Mouse (Mus musculus): ENCODE data around the gene Txn1. TPM values are rescaled to one million over a fixed set of nuclear protein-coding genes. Genes with fewer than 3 reads are reported as not detected.

Gene Txn1
- polyA plus RNA-seq, 1 experiment from 2014 or later, result 275 TPM

GRCm38 (mm10) chr4:57915216-57915965 is 40.8 kb downstream of the Txn1 start:
- H3K9me3 ChIP-seq (replicated peaks), result no peaks in the 10 kb centered on the region
- no peak for DNase-seq
- H3K4me3 ChIP-seq (replicated peaks), result peak overlapping the region; percentile 30

GRCm38 (mm10) chr4:57914193-57915190 is 41.7 kb downstream of the Txn1 start:
- Histone ChIP-seq H3K9me3 (replicated peaks) (no peaks in the 10 kb centered on the region), H3K4me1 (replicated peaks) (no peaks in the 10 kb centered on the region), H3K4me3 (replicated peaks) (no peak overlapping the region), H3K36me3 (no peaks in the 10 kb centered on the region), H3K4me2 (peak overlapping the region; percentile 37; the same call in 1 of the 2 replicates), H3K9ac (no peak overlapping the region), H3K27me3 (0 out of 2 replicates have a peak, but pooled peaks cover 7% of the 10 kb centered on the region), H3K27ac (no peak overlapping the region)
- ATAC-seq (ENCODE audit: low read depth) (no peak), DNase-seq (no peak)
- WGBS (ENCODE audit: insufficient replicate concordance), result 62% methylated on average over 9 of the region's 10 CpGs

More at GRCm38 (mm10) chr4:57915216-57915965, 40.8 kb downstream of the Txn1 start:
- WGBS (ENCODE audit: insufficient replicate concordance), result 26% methylated on average over 17 of the region's 17 CpGs
- H3K9ac ChIP-seq, result no peak overlapping the region
- H3K4me1 ChIP-seq (replicated peaks), result no peaks in the 10 kb centered on the region
- H3K27me3 ChIP-seq, result 0 out of 2 replicates have a peak, but pooled peaks cover 7% of the 10 kb centered on the region
- H3K27ac ChIP-seq, result no peak overlapping the region
- ATAC-seq (ENCODE audit: low read depth), result no peak
- peak overlapping the region; percentile 37 for H3K4me2 ChIP-seq
- H3K36me3 ChIP-seq, result no peaks in the 10 kb centered on the region

- H3K27me3 ChIP-seq, result 0 out of 2 replicates have a peak, but pooled peaks cover 7% of the 10 kb centered on the region
- no peaks in the 10 kb centered on the region for H3K9me3 ChIP-seq (replicated peaks)
- no peak overlapping the region for H3K27ac ChIP-seq
- no peak overlapping the region for H3K9ac ChIP-seq
- no peaks in the 10 kb centered on the region for H3K36me3 ChIP-seq
- no peak overlapping the region for H3K4me2 ChIP-seq
- ATAC-seq (ENCODE audit: low read depth), result no peak
- DNase-seq, result no peak
- H3K4me1 ChIP-seq (replicated peaks), result no peaks in the 10 kb centered on the region
- H3K4me3 ChIP-seq (replicated peaks), result no peak overlapping the region
Observed at GRCm38 (mm10) chr4:57913021-57913420, 43.2 kb downstream of the Txn1 start.

GRCm38 (mm10) chr4:57908860-57909259 is 47.4 kb downstream of the Txn1 start:
- Histone ChIP-seq H3K9ac (no peak overlapping the region), H3K9me3 (replicated peaks) (no peaks in the 10 kb centered on the region), H3K4me2 (no peak overlapping the region), H3K27ac (no peak overlapping the region), H3K27me3 (no peaks in the 10 kb centered on the region), H3K36me3 (no peaks in the 10 kb centered on the region), H3K4me1 (replicated peaks) (no peaks in the 10 kb centered on the region), H3K4me3 (replicated peaks) (no peak overlapping the region)
- WGBS (ENCODE audit: insufficient replicate concordance), result 22% methylated on average over 6 of the region's 6 CpGs
- DNase-seq, result no peak
- ATAC-seq (ENCODE audit: low read depth), result no peak

DNA sequence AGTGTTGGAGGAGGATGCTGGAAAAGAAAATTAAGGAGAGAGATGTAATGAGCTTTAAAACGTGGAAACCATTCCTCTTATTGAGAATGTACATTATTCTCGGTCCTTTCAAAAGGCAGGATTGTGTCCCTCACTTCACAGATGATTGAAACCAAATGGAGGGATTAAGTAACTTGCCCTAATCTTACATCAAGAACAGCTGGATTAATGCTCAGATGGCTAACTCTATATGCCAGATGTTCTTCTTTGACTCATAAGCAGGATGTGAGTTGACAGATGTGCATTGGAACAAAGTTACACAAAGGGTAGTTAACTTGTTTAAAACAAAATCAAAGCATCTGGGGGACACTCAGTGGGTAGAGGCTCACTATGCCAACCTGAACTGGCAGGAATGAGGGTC is 49.5 kb downstream of the Txn1 start:
- Histone ChIP-seq H3K9me3 (replicated peaks) (no peaks in the 10 kb centered on the region), H3K4me3 (replicated peaks) (no peak overlapping the region), H3K9ac (no peak overlapping the region), H3K4me2 (no peak overlapping the region), H3K4me1 (replicated peaks) (no peaks in the 10 kb centered on the region), H3K36me3 (no peaks in the 10 kb centered on the region), H3K27me3 (no peaks in the 10 kb centered on the region), H3K27ac (no peak overlapping the region)
- DNase-seq, result no peak
- no peak for ATAC-seq (ENCODE audit: low read depth)
- 40% methylated on average over 2 of the region's 2 CpGs for WGBS (ENCODE audit: insufficient replicate concordance)

DNA sequence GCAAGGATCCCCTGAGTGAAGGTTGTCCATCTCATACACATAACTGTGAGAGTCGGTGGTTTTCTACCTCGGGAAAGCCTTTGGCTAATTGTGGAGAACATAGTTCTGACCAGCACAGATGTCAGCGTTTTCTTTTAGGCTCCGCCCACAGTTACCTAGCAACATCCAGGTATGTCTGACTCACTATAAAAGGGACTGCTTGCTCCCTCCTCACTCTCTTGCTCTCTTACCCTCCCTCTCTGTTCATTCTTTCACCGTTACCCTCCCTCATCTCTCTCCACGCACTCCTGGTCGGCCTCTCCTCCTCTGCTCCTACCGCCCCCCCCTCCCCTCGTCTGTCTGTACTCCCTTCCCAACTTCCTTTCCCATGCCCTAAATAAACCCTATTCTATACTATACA is 51.6 kb downstream of the Txn1 start:
- Histone ChIP-seq H3K4me2 (no peak overlapping the region), H3K4me3 (replicated peaks) (no peak overlapping the region), H3K9ac (no peak overlapping the region), H3K27me3 (no peaks in the 10 kb centered on the region), H3K27ac (no peak overlapping the region), H3K36me3 (no peaks in the 10 kb centered on the region), H3K4me1 (replicated peaks) (no peaks in the 10 kb centered on the region), H3K9me3 (replicated peaks) (no peaks in the 10 kb centered on the region)
- 34% methylated on average over 9 of the region's 9 CpGs for WGBS (ENCODE audit: insufficient replicate concordance)
- ATAC-seq (ENCODE audit: low read depth), result no peak
- DNase-seq, result no peak

DNA sequence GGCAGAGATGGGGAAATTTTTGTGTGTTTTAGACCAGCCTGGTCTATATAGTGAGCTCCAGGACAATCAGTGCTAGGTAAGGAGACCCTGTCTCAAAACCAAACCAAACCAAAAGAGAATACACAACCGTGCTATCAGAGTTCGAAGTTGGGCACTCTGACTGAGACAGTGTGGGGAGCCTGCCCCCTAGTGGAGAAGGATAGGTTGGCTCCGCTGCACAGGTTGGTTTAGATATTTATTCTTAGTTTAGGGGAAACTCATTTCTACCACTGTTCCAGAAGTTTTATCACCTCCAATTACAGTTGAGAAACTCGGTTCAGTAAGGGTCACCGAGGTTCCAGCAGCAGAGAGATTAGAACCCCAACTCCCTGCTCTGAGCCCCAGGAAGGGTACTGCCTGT is 52.0 kb downstream of the Txn1 start:
- peak; percentile 11 for DNase-seq
- Histone ChIP-seq H3K9ac (no peak overlapping the region), H3K27me3 (no peaks in the 10 kb centered on the region), H3K4me2 (no peak overlapping the region), H3K27ac (no peak overlapping the region), H3K9me3 (replicated peaks) (no peaks in the 10 kb centered on the region), H3K4me1 (replicated peaks) (no peaks in the 10 kb centered on the region), H3K36me3 (no peaks in the 10 kb centered on the region), H3K4me3 (replicated peaks) (no peak overlapping the region)
- ATAC-seq (ENCODE audit: low read depth), result no peak
- 4% methylated on average over 5 of the region's 5 CpGs for WGBS (ENCODE audit: insufficient replicate concordance)

GRCm38 (mm10) chr4:57902619-57903018 is 53.6 kb downstream of the Txn1 start:
- no peak overlapping the region for H3K4me3 ChIP-seq (replicated peaks)
- no peaks in the 10 kb centered on the region for H3K4me1 ChIP-seq (replicated peaks)
- no peak overlapping the region for H3K27ac ChIP-seq
- no peak for ATAC-seq (ENCODE audit: low read depth)
- no peaks in the 10 kb centered on the region for H3K36me3 ChIP-seq
- 36% methylated on average over 5 of the region's 5 CpGs for WGBS (ENCODE audit: insufficient replicate concordance)
- DNase-seq, result no peak
- no peak overlapping the region for H3K4me2 ChIP-seq
- no peaks in the 10 kb centered on the region for H3K9me3 ChIP-seq (replicated peaks)
- no peak overlapping the region for H3K9ac ChIP-seq
- no peaks in the 10 kb centered on the region for H3K27me3 ChIP-seq

DNA sequence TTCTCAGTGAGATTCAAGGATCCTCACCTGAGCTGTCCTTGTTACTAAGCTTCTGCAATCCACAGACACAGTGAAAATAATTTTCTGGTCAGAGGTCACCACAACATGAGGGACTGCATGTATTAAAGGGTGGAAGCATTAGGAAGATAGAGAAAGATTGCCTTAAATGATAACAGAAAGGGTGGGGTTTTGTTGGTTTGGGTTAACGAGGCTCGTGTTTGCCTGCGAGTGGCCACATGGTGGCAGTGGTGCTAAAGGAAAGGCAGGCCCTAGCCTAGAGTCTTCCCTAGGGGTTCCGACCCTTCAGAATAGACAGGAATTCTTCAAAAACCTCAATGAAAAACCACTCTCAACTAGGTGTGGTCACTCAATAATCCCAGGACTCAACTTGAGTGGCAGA is 55.0 kb downstream of the Txn1 start:
- ATAC-seq (ENCODE audit: low read depth), result no peak
- WGBS (ENCODE audit: insufficient replicate concordance), result 5% methylated on average over 4 of the region's 4 CpGs

DNA sequence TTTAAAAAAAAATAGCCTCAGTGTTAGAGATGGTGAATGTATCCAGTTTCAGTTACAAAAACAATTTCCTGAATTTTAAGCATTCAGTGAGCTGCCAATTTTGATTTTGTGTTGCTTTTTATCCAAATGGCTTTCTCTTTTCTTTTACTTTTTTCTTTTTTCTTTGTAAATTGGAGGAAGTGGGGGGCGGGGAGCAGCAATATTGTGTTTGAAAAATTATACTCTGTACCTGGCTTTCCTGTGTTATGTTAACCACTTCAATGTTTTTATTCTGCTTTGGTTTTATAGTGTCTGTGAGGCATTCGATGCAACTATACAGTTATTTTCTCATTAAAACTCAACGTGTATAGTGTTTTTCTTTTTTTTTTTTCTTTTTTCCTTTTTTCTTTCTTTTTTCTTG is 59.6 kb downstream of the Txn1 start:
- Histone ChIP-seq H3K4me1 (replicated peaks) (no peaks in the 10 kb centered on the region), H3K4me3 (replicated peaks) (no peak overlapping the region), H3K27me3 (no peaks in the 10 kb centered on the region), H3K9me3 (replicated peaks) (no peaks in the 10 kb centered on the region), H3K4me2 (no peak overlapping the region), H3K9ac (no peak overlapping the region), H3K27ac (no peak overlapping the region), H3K36me3 (no peaks in the 10 kb centered on the region)
- WGBS (ENCODE audit: insufficient replicate concordance), result 70% methylated on average over 3 of the region's 3 CpGs
- no peak for ATAC-seq (ENCODE audit: low read depth)
- no peak for DNase-seq

More for the DNA sequence above, 55.0 kb downstream of the Txn1 start:
- no peak overlapping the region for H3K9ac ChIP-seq
- H3K27ac ChIP-seq, result no peak overlapping the region
- H3K4me1 ChIP-seq (replicated peaks), result no peaks in the 10 kb centered on the region
- H3K4me3 ChIP-seq (replicated peaks), result no peak overlapping the region
- no peaks in the 10 kb centered on the region for H3K27me3 ChIP-seq
- no peaks in the 10 kb centered on the region for H3K9me3 ChIP-seq (replicated peaks)
- H3K36me3 ChIP-seq, result no peaks in the 10 kb centered on the region
- H3K4me2 ChIP-seq, result no peak overlapping the region
- no peak for DNase-seq

GRCm38 (mm10) chr4:57895902-57896301 is 60.3 kb downstream of the Txn1 start:
- no peak for ATAC-seq (ENCODE audit: low read depth)
- 59% methylated on average over 6 of the region's 6 CpGs for WGBS (ENCODE audit: insufficient replicate concordance)
- Histone ChIP-seq H3K4me1 (replicated peaks) (no peaks in the 10 kb centered on the region), H3K4me2 (no peak overlapping the region), H3K27ac (no peak overlapping the region), H3K27me3 (no peaks in the 10 kb centered on the region), H3K4me3 (replicated peaks) (no peak overlapping the region), H3K9ac (no peak overlapping the region), H3K36me3 (no peaks in the 10 kb centered on the region), H3K9me3 (replicated peaks) (no peaks in the 10 kb centered on the region)
- no peak for DNase-seq
